Mouse (Mus musculus): ENCODE results near the gene Nhlh1.

Gene Nhlh1

GRCm38 (mm10) chr1:172017517-172018070 lies 39.8 kb downstream of the Nhlh1 start:
- DNase-seq (ENCODE audit: inconsistent age in 2 of 2, low spot score in 1 of 2): no peak

GRCm38 (mm10) chr1:172016660-172017516 lies 40.5 kb downstream of the Nhlh1 start:
- no peak for DNase-seq (ENCODE audit: inconsistent age in 2 of 2, low spot score in 1 of 2)

GRCm38 (mm10) chr1:172016031-172016430 lies 41.3 kb downstream of the Nhlh1 start:
- DNase-seq (ENCODE audit: inconsistent age in 2 of 2, low spot score in 1 of 2): peak in 1 of 2 experiments; percentile 15

- DNase-seq (ENCODE audit: inconsistent age in 2 of 2, low spot score in 1 of 2): no peak
These were observed 41.9 kb downstream of the Nhlh1 start for GRCm38 (mm10) chr1:172015312-172015939.

GRCm38 (mm10) chr1:172014771-172015170 lies 42.6 kb downstream of the Nhlh1 start:
- no peak for DNase-seq (ENCODE audit: inconsistent age in 2 of 2, low spot score in 1 of 2)

GRCm38 (mm10) chr1:172012030-172012429 lies 45.3 kb downstream of the Nhlh1 start:
- DNase-seq (ENCODE audit: inconsistent age in 2 of 2, low spot score in 1 of 2): peak; percentile 58 to 81

- peak in 1 of 2 experiments; percentile 16 for DNase-seq (ENCODE audit: inconsistent age in 2 of 2, low spot score in 1 of 2)
These were observed 47.1 kb downstream of the Nhlh1 start for GRCm38 (mm10) chr1:172010042-172010824.

GRCm38 (mm10) chr1:172009406-172009805 lies 48.0 kb downstream of the Nhlh1 start:
- no peak for DNase-seq (ENCODE audit: inconsistent age in 2 of 2, low spot score in 1 of 2)

- peak in 1 of 2 experiments; percentile 15 for DNase-seq (ENCODE audit: inconsistent age in 2 of 2, low spot score in 1 of 2)
These were observed 49.0 kb downstream of the Nhlh1 start for GRCm38 (mm10) chr1:172008351-172008750.

GRCm38 (mm10) chr1:172007761-172008160 lies 49.6 kb downstream of the Nhlh1 start:
- no peak for DNase-seq (ENCODE audit: inconsistent age in 2 of 2, low spot score in 1 of 2)

All from adrenal gland, adult (tissue).